Mouse (Mus musculus): ENCODE results near the gene Mms19. TPM values are rescaled to one million over a fixed set of nuclear protein-coding genes. Genes with fewer than 3 reads are reported as not detected.
"Not testable (repeated sequence)": the region's sequence is repeated elsewhere in the genome, so short reads cannot be mapped to it uniquely, and the experiment has no call there.

Gene Mms19
- polyA plus RNA-seq, 1 experiment from 2014 or later, result 34.8 TPM

GRCm38 (mm10) chr19:41952287-41952686 is 28.7 kb downstream of the Mms19 start:
- Histone ChIP-seq H3K27me3 (ENCODE audit: low read depth, poor library complexity, severe bottlenecking) (no peaks in the 10 kb centered on the region), H3K4me3 (no peak overlapping the region), H3K36me3 (peaks cover 99% of the 10 kb centered on the region), H3K4me1 (no peaks in the 10 kb centered on the region), H3K9me3 (replicated peaks) (no peaks in the 10 kb centered on the region), H3K27ac (replicated peaks) (no peak overlapping the region)
- no peak for DNase-seq (ENCODE audit: low spot score)
- 88% methylated on average over 4 of the region's 4 CpGs for WGBS

GRCm38 (mm10) chr19:41943841-41944240 is 37.1 kb downstream of the Mms19 start:
- 89% methylated on average over 7 of the region's 7 CpGs for WGBS

GRCm38 (mm10) chr19:41938539-41938938 is 42.4 kb downstream of the Mms19 start:
- 95% methylated on average over 5 of the region's 5 CpGs for WGBS
- H3K27ac ChIP-seq (replicated peaks), result no peak overlapping the region
- H3K9me3 ChIP-seq (replicated peaks), result no peaks in the 10 kb centered on the region
- no peak overlapping the region for H3K4me3 ChIP-seq
- H3K4me1 ChIP-seq, result peaks cover 13% of the 10 kb centered on the region
- no peaks in the 10 kb centered on the region for H3K27me3 ChIP-seq (ENCODE audit: low read depth, poor library complexity, severe bottlenecking)
- H3K36me3 ChIP-seq, result peaks cover 73% of the 10 kb centered on the region
- no peak for DNase-seq (ENCODE audit: low spot score)

More at GRCm38 (mm10) chr19:41943841-41944240, 37.1 kb downstream of the Mms19 start:
- no peak for DNase-seq (ENCODE audit: low spot score)
- H3K4me1 ChIP-seq, result no peaks in the 10 kb centered on the region
- peaks cover 97% of the 10 kb centered on the region for H3K36me3 ChIP-seq
- H3K9me3 ChIP-seq (replicated peaks), result peaks cover 4% of the 10 kb centered on the region; the same call in 1 of the 2 replicates
- H3K27me3 ChIP-seq (ENCODE audit: low read depth, poor library complexity, severe bottlenecking), result no peaks in the 10 kb centered on the region
- no peak overlapping the region for H3K4me3 ChIP-seq
- H3K27ac ChIP-seq (replicated peaks), result no peak overlapping the region

- no peak for DNase-seq (ENCODE audit: low spot score)
- Histone ChIP-seq H3K27me3 (ENCODE audit: low read depth, poor library complexity, severe bottlenecking) (no peaks in the 10 kb centered on the region), H3K4me3 (no peak overlapping the region), H3K4me1 (peaks cover 24% of the 10 kb centered on the region), H3K36me3 (peaks cover 52% of the 10 kb centered on the region), H3K9me3 (replicated peaks) (no peaks in the 10 kb centered on the region), H3K27ac (replicated peaks) (no peak overlapping the region)
- WGBS, result 92% methylated on average over 1 of the region's 1 CpGs
Observed at GRCm38 (mm10) chr19:41935921-41936320, 45.0 kb downstream of the Mms19 start.

- H3K36me3 ChIP-seq, result peaks cover 49% of the 10 kb centered on the region
- DNase-seq (ENCODE audit: low spot score), result no peak
- H3K27ac ChIP-seq (replicated peaks), result peak overlapping the region; percentile 90
- 38% methylated on average over 6 of the region's 6 CpGs for WGBS
- no peaks in the 10 kb centered on the region for H3K9me3 ChIP-seq (replicated peaks)
- no peaks in the 10 kb centered on the region for H3K27me3 ChIP-seq (ENCODE audit: low read depth, poor library complexity, severe bottlenecking)
- peaks cover 24% of the 10 kb centered on the region for H3K4me1 ChIP-seq
- H3K4me3 ChIP-seq, result peak overlapping the region; percentile 98
Observed at GRCm38 (mm10) chr19:41934124-41934523, 46.8 kb downstream of the Mms19 start.

- Histone ChIP-seq H3K27ac (replicated peaks) (peak within 1 kb of the TSS; percentile 90), H3K27me3 (ENCODE audit: low read depth, poor library complexity, severe bottlenecking) (no peaks in the 10 kb centered on the region), H3K9me3 (replicated peaks) (no peaks in the 10 kb centered on the region), H3K36me3 (peaks cover 51% of the 10 kb centered on the region), H3K4me3 (peak within 1 kb of the TSS; percentile 98), H3K4me1 (peaks cover 24% of the 10 kb centered on the region)
- DNase-seq (ENCODE audit: low spot score), result peak; percentile 98
- WGBS, result under 1% methylated on average over 47 of the region's 47 CpGs
Observed at GRCm38 (mm10) chr19:41933179-41934086, 47.5 kb downstream of the Mms19 start, which contains the start of the genes Exosc1 and Zdhhc16. Gene Exosc1, minus strand, starts transcription at chr19:41933423. Gene Zdhhc16, plus strand, starts transcription at chr19:41933480.

GRCm38 (mm10) chr19:41932686-41933085 is 48.3 kb downstream of the Mms19 start:
- H3K27ac ChIP-seq (replicated peaks), result peak overlapping the region; percentile 90
- peak overlapping the region; percentile 98 for H3K4me3 ChIP-seq

GRCm38 (mm10) chr19:41920412-41921067 is 60.4 kb downstream of the Mms19 start:
- Histone ChIP-seq H3K27ac (replicated peaks) (no peak overlapping the region), H3K36me3 (peaks cover 87% of the 10 kb centered on the region), H3K27me3 (ENCODE audit: low read depth, poor library complexity, severe bottlenecking) (no peaks in the 10 kb centered on the region), H3K4me3 (no peak overlapping the region), H3K4me1 (no peaks in the 10 kb centered on the region), H3K9me3 (replicated peaks) (no peaks in the 10 kb centered on the region)
- DNase-seq (ENCODE audit: low spot score), result no peak
- 83% methylated on average over 5 of the region's 5 CpGs for WGBS

More at GRCm38 (mm10) chr19:41932686-41933085, 48.3 kb downstream of the Mms19 start:
- Histone ChIP-seq H3K36me3 (peaks cover 51% of the 10 kb centered on the region), H3K27me3 (ENCODE audit: low read depth, poor library complexity, severe bottlenecking) (no peaks in the 10 kb centered on the region), H3K4me1 (peaks cover 24% of the 10 kb centered on the region), H3K9me3 (replicated peaks) (no peaks in the 10 kb centered on the region)
- no peak for DNase-seq (ENCODE audit: low spot score)
- WGBS, result under 1% methylated on average over 28 of the region's 28 CpGs

GRCm38 (mm10) chr19:41919471-41919870 is 61.5 kb downstream of the Mms19 start:
- no peak overlapping the region for H3K4me3 ChIP-seq
- no peak overlapping the region for H3K27ac ChIP-seq (replicated peaks)
- no peaks in the 10 kb centered on the region for H3K9me3 ChIP-seq (replicated peaks)
- H3K36me3 ChIP-seq, result peaks cover 91% of the 10 kb centered on the region
- 80% methylated on average over 4 of the region's 4 CpGs for WGBS
- no peak for DNase-seq (ENCODE audit: low spot score)
- peaks cover 6% of the 10 kb centered on the region for H3K4me1 ChIP-seq
- H3K27me3 ChIP-seq (ENCODE audit: low read depth, poor library complexity, severe bottlenecking), result no peaks in the 10 kb centered on the region

GRCm38 (mm10) chr19:41916853-41917252 is 64.1 kb downstream of the Mms19 start:
- Histone ChIP-seq H3K9me3 (replicated peaks) (no peaks in the 10 kb centered on the region), H3K27me3 (ENCODE audit: low read depth, poor library complexity, severe bottlenecking) (no peaks in the 10 kb centered on the region), H3K27ac (replicated peaks) (no peak overlapping the region), H3K4me1 (peaks cover 25% of the 10 kb centered on the region), H3K36me3 (peaks cover 77% of the 10 kb centered on the region), H3K4me3 (no peak overlapping the region)
- no peak for DNase-seq (ENCODE audit: low spot score)
- 93% methylated on average over 4 of the region's 4 CpGs for WGBS

- DNase-seq (ENCODE audit: low spot score), result no peak
- 89% methylated on average over 3 of the region's 3 CpGs for WGBS
- peaks cover 61% of the 10 kb centered on the region for H3K36me3 ChIP-seq
Observed at GRCm38 (mm10) chr19:41915294-41915693, 65.7 kb downstream of the Mms19 start.

GRCm38 (mm10) chr19:41914592-41914882 is 66.4 kb downstream of the Mms19 start:
- H3K36me3 ChIP-seq, result peaks cover 54% of the 10 kb centered on the region
- not testable (repeated sequence) for DNase-seq (ENCODE audit: low spot score); H3K9me3 ChIP-seq (replicated peaks); H3K27me3 ChIP-seq (ENCODE audit: low read depth, poor library complexity, severe bottlenecking); H3K27ac ChIP-seq (replicated peaks)
- H3K4me3 ChIP-seq, result peak overlapping the region; percentile 84
- H3K4me1 ChIP-seq, result peaks cover 30% of the 10 kb centered on the region

More at GRCm38 (mm10) chr19:41915294-41915693, 65.7 kb downstream of the Mms19 start:
- H3K4me3 ChIP-seq, result no peak overlapping the region
- H3K9me3 ChIP-seq (replicated peaks), result no peaks in the 10 kb centered on the region
- H3K27me3 ChIP-seq (ENCODE audit: low read depth, poor library complexity, severe bottlenecking), result no peaks in the 10 kb centered on the region
- peaks cover 30% of the 10 kb centered on the region for H3K4me1 ChIP-seq
- H3K27ac ChIP-seq (replicated peaks), result no peak overlapping the region

All from midbrain, embryonic 10.5 days (tissue).